Mouse (Mus musculus): ENCODE measurements around the gene Pofut2.

- no peak for TF ChIP-seq POLR2A (IDR thresholded peaks at IDR 0.05; ENCODE audit: low read depth, low read length)
- no peak for TF ChIP-seq CTCF (conservative IDR thresholded peaks at IDR 0.05; ENCODE audit: insufficient read depth, insufficient read length, low read depth, low read length)
Measured at GRCm38 (mm10) chr10:77298621-77299020, 39.6 kb downstream of the Pofut2 start.

Measured in kidney, adult 2 months (tissue).